Mouse (Mus musculus) C2C12 (cell line): ENCODE data around the gene Abca7.

Source experiments
- CEBPB ChIP-seq: IDR thresholded peaks from one replicate; pipeline ENCODE4 v1.6.1; 2011; ENCODE audit warnings: low read depth, mild to moderate bottlenecking, control low read depth, moderate library complexity
- CTCF ChIP-seq: IDR thresholded peaks from one replicate; pipeline ENCODE4 v1.5.1; 2011; ENCODE audit not compliant: control insufficient read depth, insufficient read depth, insufficient read length
- FOSL1 ChIP-seq: IDR thresholded peaks from one replicate; pipeline ENCODE4 v1.8.0; 2011; ENCODE audit warnings: mild to moderate bottlenecking, low read length; ENCODE audit not compliant: poor library complexity, insufficient read depth, severe bottlenecking
- MAX ChIP-seq: IDR thresholded peaks from one replicate; pipeline ENCODE4 v1.6.1; 2011; ENCODE audit warnings: mild to moderate bottlenecking, control low read depth
- MYOG ChIP-seq: IDR thresholded peaks from one replicate; pipeline ENCODE4 v1.6.1; 2011; ENCODE audit not compliant: control insufficient read depth, insufficient read length; ENCODE audit errors: extremely low read depth
- USF1 ChIP-seq: IDR thresholded peaks from one replicate; pipeline ENCODE4 v1.6.1; 2011; ENCODE audit warnings: low read depth, mild to moderate bottlenecking, control low read depth, moderate library complexity

GRCm38 (mm10) chr10:80016931-80017330, 20.6 kb downstream of the Abca7 start:
- TF ChIP-seq CTCF (no peak), MYOG (no peak), CEBPB (no peak), USF1 (no peak), FOSL1 (no peak), MAX (no peak)
